Mouse (Mus musculus): ENCODE data around the gene Sox6.
"Not testable (repeated sequence)": the region's sequence is repeated elsewhere in the genome, so short reads cannot be mapped to it uniquely, and the experiment has no call there.

The Sox6 gene

GRCm38 (mm10) chr7:115628766-115629165, 409.8 kb downstream of the Sox6 start:
- DNase-seq, result no peak

- no peak for DNase-seq
Observed at GRCm38 (mm10) chr7:115625956-115626355, 412.6 kb downstream of the Sox6 start.

- DNase-seq, result no peak
Observed at GRCm38 (mm10) chr7:115624907-115625552, 413.6 kb downstream of the Sox6 start.

- DNase-seq, result no peak
Observed at GRCm38 (mm10) chr7:115624451-115624850, 414.1 kb downstream of the Sox6 start.

- peak; percentile 61 for DNase-seq
Observed at GRCm38 (mm10) chr7:115615697-115616237, 422.8 kb downstream of the Sox6 start.

GRCm38 (mm10) chr7:115607485-115607884, 431.1 kb downstream of the Sox6 start:
- DNase-seq, result no peak

GRCm38 (mm10) chr7:115606125-115606524, 432.5 kb downstream of the Sox6 start:
- not testable (repeated sequence) for DNase-seq

GRCm38 (mm10) chr7:115604883-115605282, 433.7 kb downstream of the Sox6 start:
- no peak for DNase-seq

- DNase-seq, result no peak
Observed at GRCm38 (mm10) chr7:115597376-115597775, 441.2 kb downstream of the Sox6 start.

- no peak for DNase-seq
Observed at GRCm38 (mm10) chr7:115580461-115580860, 458.1 kb downstream of the Sox6 start.

- no peak for DNase-seq
Observed at GRCm38 (mm10) chr7:115579826-115580225, 458.8 kb downstream of the Sox6 start.

- DNase-seq, result no peak
Observed at GRCm38 (mm10) chr7:115576387-115576786, 462.2 kb downstream of the Sox6 start.

GRCm38 (mm10) chr7:115574834-115575233, 463.8 kb downstream of the Sox6 start:
- DNase-seq, result no peak

GRCm38 (mm10) chr7:115568821-115569240, 469.8 kb downstream of the Sox6 start:
- no peak for DNase-seq

GRCm38 (mm10) chr7:115568301-115568700, 470.3 kb downstream of the Sox6 start:
- DNase-seq, result no peak

GRCm38 (mm10) chr7:115566818-115567217, 471.8 kb downstream of the Sox6 start:
- DNase-seq, result no peak

GRCm38 (mm10) chr7:115565060-115565426, 473.6 kb downstream of the Sox6 start:
- no peak for DNase-seq

GRCm38 (mm10) chr7:115564359-115565059, 474.1 kb downstream of the Sox6 start:
- DNase-seq, result peak; percentile 7

GRCm38 (mm10) chr7:115556677-115557076, 481.9 kb downstream of the Sox6 start:
- DNase-seq, result no peak

- no peak for DNase-seq
Observed at GRCm38 (mm10) chr7:115550197-115550804, 488.3 kb downstream of the Sox6 start.

GRCm38 (mm10) chr7:115549670-115550069, 488.9 kb downstream of the Sox6 start:
- no peak for DNase-seq

- DNase-seq, result no peak
Observed at GRCm38 (mm10) chr7:115545585-115546374, 492.8 kb downstream of the Sox6 start.

GRCm38 (mm10) chr7:115543596-115543995, 495.0 kb downstream of the Sox6 start:
- no peak for DNase-seq

Measured in lung, postnatal 36 days (tissue).